ENCODE assay signal across 8 mouse cellular contexts in genomic region chr6:92091130-92091591, GRCm38 (mm10). TPM values are rescaled to one million over a fixed set of nuclear protein-coding genes. Genes with fewer than 3 reads are reported as not detected.
A peak's percentile ranks its signal among the peaks of the same experiment; 100 is the strongest.
DNase-seq lines count a peak whose midpoint lies in the region; ATAC-seq and TF ChIP-seq lines count a peak whose summit lies in the region.

Gene Nr2c2, plus strand, starts transcription at chr6:92091390.

- H3K79me2 ChIP-seq in macrophage (ENCODE audit: inconsistent target), result peaks cover 50% of the 10 kb centered on the region

- H3K36me3 ChIP-seq in hindbrain, embryonic 16.5 days (ENCODE audit: control insufficient read depth, insufficient read depth, low read length), result no peaks in the 10 kb centered on the region
- no peaks in the 10 kb centered on the region for H3K36me3 ChIP-seq in macrophage (ENCODE audit: inconsistent target)

- ATAC-seq in activated CD4-positive, CD25-positive, alpha-beta regulatory T cell, adult 4 months, result peak; percentile 41
- ATAC-seq in common myeloid progenitor, adult 5-6 weeks (replicated peaks; ENCODE audit: low read depth, poor library complexity, severe bottlenecking), result peak; percentile 37
- ATAC-seq in hindbrain, embryonic 16.5 days, result peak; percentile 67

- intact Hi-C loops in gastrocnemius, adult 2 months (cut with DNase I), result loop anchor here (5.0 kb wide), 1 partner anchor 91 kb away; the partner anchor contains the start of gene Mrps25
- intact Hi-C loops in left cerebral cortex, adult 2 months (cut with DNase I), result loop anchor here (5.0 kb wide), 1 partner anchor 46 kb away; no protein-coding TSS in a partner anchor

- peak within 1 kb of the TSS; percentile 74 for H3K4me2 ChIP-seq in hindbrain, embryonic 16.5 days (ENCODE audit: low read length)

- peak within 1 kb of the TSS; percentile 99 for H3K9ac ChIP-seq in hindbrain, embryonic 16.5 days (ENCODE audit: low read depth, low read length)

- under 1% methylated on average over 33 of the region's 58 CpGs for WGBS in hindbrain, embryonic 16.5 days
- WGBS in macrophage (ENCODE audit: missing documents), result 1% methylated on average over 57 of the region's 58 CpGs

- peaks cover 28% of the 10 kb centered on the region for H3K4me1 ChIP-seq in hindbrain, embryonic 16.5 days (ENCODE audit: control insufficient read depth, insufficient read depth, low read depth, low read length)

- no peaks in the 10 kb centered on the region for H3K27me3 ChIP-seq in hindbrain, embryonic 16.5 days (replicated peaks; ENCODE audit: control insufficient read depth, insufficient read depth, low read length)

- H3K4me3 ChIP-seq in gastrocnemius, adult 2 months, result peak within 1 kb of the TSS; percentile 97
- peak within 1 kb of the TSS; percentile 98 for H3K4me3 ChIP-seq in hindbrain, embryonic 16.5 days (ENCODE audit: low read length)
- peak within 1 kb of the TSS; percentile 96 for H3K4me3 ChIP-seq in left cerebral cortex, adult 2 months
- peak within 1 kb of the TSS; percentile 78 for H3K4me3 ChIP-seq in macrophage (ENCODE audit: inconsistent target)

- peak; percentile 94 for DNase-seq in gastrocnemius, adult 2 months
- peak; percentile 90 for DNase-seq in left cerebral cortex, adult 2 months (ENCODE audit: extremely low spot score in 1 of 2, low spot score in 2 of 2)
- peak; percentile 64 for DNase-seq in retina, postnatal 7 days (ENCODE audit: low read depth, low spot score)
- peak; percentile 75 to 76 for DNase-seq in urinary bladder, adult 18-20 months (ENCODE audit: low spot score in 2 of 2)

- no peaks in the 10 kb centered on the region for H3K9me3 ChIP-seq in hindbrain, embryonic 16.5 days (ENCODE audit: control insufficient read depth, low read length)

- H3K27ac ChIP-seq in gastrocnemius, adult 2 months, result peak within 1 kb of the TSS; percentile 98
- H3K27ac ChIP-seq in hindbrain, embryonic 16.5 days (ENCODE audit: low read depth, low read length), result peak within 1 kb of the TSS; percentile 100
- H3K27ac ChIP-seq in left cerebral cortex, adult 2 months, result peak within 1 kb of the TSS; percentile 95
- peak within 1 kb of the TSS; percentile 56 for H3K27ac ChIP-seq in macrophage

- no peak for TF ChIP-seq CTCF in gastrocnemius, adult 2 months (IDR thresholded peaks at IDR 0.05)
- no peak for TF ChIP-seq CTCF in left cerebral cortex, adult 2 months (IDR thresholded peaks at IDR 0.05)

RNA-seq across cellular contexts. Expression of gene Nr2c2, which starts in this region (rescaled TPM):
- polyA plus RNA-seq in activated CD4-positive, CD25-positive, alpha-beta regulatory T cell, adult 4 months (2017; shearing (Covaris generic)), result 10 to 100 TPM; 66.0 to 72.5 TPM
- total RNA-seq in common myeloid progenitor, adult 5-6 weeks (2017), result 60.5 and 66.0 TPM in 2 replicates
- 10 to 100 TPM; 21.1 to 23.0 TPM for total RNA-seq in gastrocnemius, adult 2 months (2021)
- polyA plus RNA-seq in hindbrain, embryonic 16.5 days (2015; fragmentation: Nextera tagmentation; extraction: Ambion mirVana), result 16.0 and 16.5 TPM in 2 replicates
- total RNA-seq in left cerebral cortex, adult 2 months (2021), result 100 to 1,000 TPM in 1 of 2 experiments, 10 to 100 TPM in 1; 98.6 to 107 TPM
- 100 to 1,000 TPM in 4 of 26 experiments, 10 to 100 TPM in 22; 42.1 to 117 (median 86.8) TPM for total RNA-seq in macrophage (2018; cell fraction: chromatin; rRNA removed)
- total RNA-seq in macrophage (2018; cell fraction: cytosol; rRNA removed), result 10 to 100 TPM in 25 of 26 experiments, 1 to 10 TPM in 1; 8.2 to 25.1 (median 16.6) TPM
- 10 to 100 TPM; 27.0 to 74.3 (median 51.0) TPM for total RNA-seq in macrophage (2018; cell fraction: nucleus; rRNA removed)
- 7.5 to 11.6 TPM (median 8.7 TPM) in 3 replicates for polyA plus RNA-seq in macrophage (2018)

Comparison
In these comparisons a context has a peak if more than half of its experiments do, and no peak if none do; other contexts are left out.
1. Peak in every context shown above with its lines: DNase-seq, ATAC-seq, H3K4me3 ChIP-seq and H3K27ac ChIP-seq.